Mouse (Mus musculus): ENCODE data around the gene Cep131.

DNA sequence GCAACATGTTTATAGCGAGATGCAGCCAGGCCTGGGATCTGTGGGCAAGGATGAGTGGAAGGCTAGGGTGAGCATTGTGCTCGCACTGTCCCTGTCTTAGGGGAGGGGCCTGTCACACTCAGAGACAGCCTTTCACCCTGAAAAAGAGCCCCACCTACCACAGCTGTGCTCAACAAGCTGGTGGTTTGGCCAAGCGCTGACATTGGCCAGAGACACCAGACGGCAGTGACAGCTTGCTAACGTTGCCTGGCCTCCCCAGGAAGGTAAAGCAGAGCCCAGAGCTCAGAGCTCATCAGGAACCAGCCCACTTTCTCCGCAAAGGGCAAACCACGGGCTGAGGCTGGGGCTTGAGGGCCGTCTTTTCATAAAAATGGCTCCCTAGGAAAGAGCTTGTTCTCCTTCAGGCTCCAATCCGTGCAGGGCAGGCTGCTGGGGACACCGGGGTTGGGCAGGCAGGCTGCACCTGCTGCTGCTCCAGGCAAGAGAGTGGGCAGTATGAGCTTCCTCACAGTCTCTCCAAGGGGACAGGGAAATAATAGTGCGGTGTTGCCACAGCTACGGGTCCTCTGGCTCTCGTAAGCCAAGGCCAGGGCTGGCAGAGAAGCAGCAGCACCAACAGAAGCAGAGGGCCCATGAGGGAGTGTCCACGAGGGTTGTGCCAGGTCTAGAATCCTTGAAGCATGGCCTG, 35.4 kb downstream of the Cep131 start:
- TF ChIP-seq CTCF (IDR thresholded peaks at IDR 0.05; ENCODE audit: low read depth, low read length) (no peak), POLR2A (IDR thresholded peaks at IDR 0.05; ENCODE audit: insufficient read depth, low read length) (no peak)
